ENCODE assay signal across 24 mouse cellular contexts in genomic region chr14:12124682-12125081, GRCm38 (mm10).
"Had no signal": no experiment of that assay in that cellular context is flagged by ENCODE, and none has a peak within 500 bp of the region (broad histone marks: within the 10 kb centered on the region; RNA-seq: fewer than 3 reads in every experiment).

No protein-coding gene starts in this region.

- H3K9me3 ChIP-seq: heart, embryonic 10.5 days; heart, embryonic 12.5 days; hindbrain, embryonic 10.5 days; hindbrain, embryonic 12.5 days; intestine, embryonic 15.5 days; limb, embryonic 10.5 days; limb, embryonic 12.5 days had no signal

- ATAC-seq: hindbrain, embryonic 16.5 days; inflammation-experienced regulatory T-cells, adult 6 months; intestine, embryonic 15.5 days; intestine, postnatal 0 days had no signal

- H3K27ac ChIP-seq: gastrocnemius, adult 2 months; heart, embryonic 10.5 days; hindbrain, embryonic 10.5 days; hindbrain, embryonic 12.5 days; hindbrain, embryonic 14.5 days; intestine, embryonic 15.5 days; layer of hippocampus, adult 2 months; left cerebral cortex, adult 2 months; limb, embryonic 10.5 days; limb, embryonic 12.5 days had no signal

- DNase-seq: gastrocnemius, adult 2 months; gastrocnemius, postnatal 10 days; gastrocnemius, postnatal 25 days; heart, postnatal 4 days; kidney, adult 18-20 months; kidney, adult 8-10 months; kidney, postnatal 10 days; kidney, postnatal 25 days; kidney, postnatal 4 days; liver had no signal

- H3K36me3 ChIP-seq: heart, embryonic 10.5 days; hindbrain, embryonic 10.5 days; intestine, embryonic 15.5 days had no signal

- H3K4me1 ChIP-seq: hindbrain, embryonic 12.5 days; intestine, embryonic 15.5 days had no signal

- H3K4me3 ChIP-seq: gastrocnemius, adult 2 months; heart, embryonic 10.5 days; heart, embryonic 12.5 days; hindbrain, embryonic 10.5 days; hindbrain, embryonic 12.5 days; intestine, embryonic 15.5 days; layer of hippocampus, adult 2 months; left cerebral cortex, adult 2 months; limb, embryonic 10.5 days; limb, embryonic 12.5 days had no signal

- H3K4me2 ChIP-seq: heart, embryonic 12.5 days; hindbrain, embryonic 12.5 days; hindbrain, embryonic 14.5 days; intestine, embryonic 15.5 days; limb, embryonic 12.5 days; liver, embryonic 11.5 days had no signal

- H3K27me3 ChIP-seq: heart, embryonic 12.5 days; hindbrain, embryonic 12.5 days; intestine, embryonic 15.5 days; limb, embryonic 12.5 days had no signal

- H3K9ac ChIP-seq: heart, embryonic 12.5 days; hindbrain, embryonic 12.5 days; hindbrain, embryonic 14.5 days; intestine, embryonic 15.5 days; limb, embryonic 12.5 days had no signal
